Mouse (Mus musculus) heart, embryonic 14.5 days (tissue): Measurements from ENCODE around the gene C1ql3. TPM values are rescaled to one million over a fixed set of nuclear protein-coding genes. Genes with fewer than 3 reads are reported as not detected.

ENCODE experiments used
- ATAC-seq: fragments of 200-750 bp; cut with Nextera tagmentation; 2 replicates; pipeline ENCODE4 v1.8.0; 2017; ENCODE audit warnings: low read depth, moderate TSS enrichment; ENCODE audit not compliant: insufficient number of reproducible peaks, insufficient read depth, low FRiP score
- H3K27ac ChIP-seq, 2 experiments: fragments of 200-500 bp in 1 of 2; fragments of 300-500 bp in 1 of 2; sonication (generic) in 1 of 2; replicated peaks in 1 of 2; 2 replicates each; pipeline ENCODE4 v1.5.1; 2012 to 2014; ENCODE audit warnings: low read depth in 2 of 2, low read length in 2 of 2, control low read depth in 1 of 2, mild to moderate bottlenecking in 1 of 2, mixed read lengths in 1 of 2; ENCODE audit not compliant: control insufficient read depth in 1 of 2, insufficient read depth in 1 of 2
- H3K27me3 ChIP-seq: fragments of 300-500 bp; sonication (generic); 2 replicates; pipeline ENCODE4 v1.6.1; 2014; ENCODE audit warnings: mild to moderate bottlenecking, low read length, control low read depth; ENCODE audit not compliant: control insufficient read depth, insufficient read depth
- H3K36me3 ChIP-seq: fragments of 300-500 bp; sonication (generic); 2 replicates; pipeline ENCODE4 v1.6.1; 2014; ENCODE audit warnings: mild to moderate bottlenecking, control low read depth, low read length, mixed read lengths; ENCODE audit not compliant: control insufficient read depth, insufficient read depth
- H3K4me1 ChIP-seq, 2 experiments: fragments of 200-500 bp in 1 of 2; fragments of 300-500 bp in 1 of 2; sonication (generic) in 1 of 2; 2 replicates each; pipeline ENCODE4 v1.6.1; 2012 to 2014; ENCODE audit warnings: low read length in 2 of 2, control low read depth in 1 of 2, mixed read lengths in 1 of 2; ENCODE audit not compliant: control insufficient read depth in 2 of 2, insufficient read depth in 2 of 2
- H3K4me2 ChIP-seq: fragments of 300-500 bp; sonication (generic); 2 replicates; pipeline ENCODE4 v1.6.1; 2014; ENCODE audit warnings: mild to moderate bottlenecking, low read length
- H3K4me3 ChIP-seq, 2 experiments: fragments of 200-500 bp in 1 of 2; fragments of 300-500 bp in 1 of 2; sonication (generic) in 1 of 2; 2 replicates each; pipeline ENCODE4 v1.5.1; 2012 to 2014; ENCODE audit warnings: low read length in 2 of 2, mild to moderate bottlenecking in 2 of 2, control low read depth in 1 of 2, low read depth in 1 of 2, moderate library complexity in 1 of 2; ENCODE audit not compliant: control insufficient read depth in 1 of 2, insufficient read depth in 1 of 2
- H3K9ac ChIP-seq: fragments of 300-500 bp; sonication (generic); 2 replicates; pipeline ENCODE4 v1.6.1; 2014; ENCODE audit warnings: mild to moderate bottlenecking, low read length
- H3K9me3 ChIP-seq: fragments of 300-500 bp; sonication (generic); 2 replicates; pipeline ENCODE4 v1.6.1; 2016; ENCODE audit warnings: low read length, control low read depth; ENCODE audit not compliant: control insufficient read depth
- WGBS: fragments of 180-500 bp; shearing (Covaris S2); extraction: QIAGEN DNeasy Blood & Tissue Kit; methylation state at CpG from one replicate; pipeline ENCODE4 v1.1.7; 2014; 5-methylcytosine and 5-hydroxymethylcytosine counted together
- polyA plus RNA-seq: library from polyadenylated mRNA; unstranded; fragments of >200 nt; fragmentation: Nextera tagmentation; extraction: Ambion mirVana; gene quantifications from 2 replicates; pipeline ENCODE4 v1.2.1, GENCODE M21; 2014

The C1ql3 gene
- 1.5 and 1.8 TPM in 2 replicates for polyA plus RNA-seq

DNA sequence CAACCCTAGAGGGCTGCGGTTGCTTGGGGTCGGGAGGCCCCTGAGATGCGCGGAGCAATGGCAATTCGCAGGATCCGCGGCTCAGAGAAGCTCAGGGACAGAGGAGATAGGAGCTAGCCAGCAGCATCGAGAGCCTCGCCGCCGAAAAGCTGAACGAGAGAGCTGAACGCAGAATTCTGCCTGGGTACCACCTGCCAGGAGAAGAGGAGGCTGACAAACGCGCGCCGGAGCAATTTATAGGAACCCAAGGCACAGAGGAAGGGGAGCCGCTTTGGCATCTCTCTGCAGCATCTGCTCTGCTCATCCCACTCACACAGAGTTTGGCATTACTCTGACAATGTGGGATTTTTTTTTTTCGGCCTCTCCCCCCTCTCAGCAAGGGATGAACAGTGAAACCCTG, at the start of gene C1ql3:
C1ql3 (minus strand) TSS at position 335 of the 400 bp plus-strand sequence.
- ATAC-seq = no peak
- H3K4me2 ChIP-seq = peak within 1 kb of the TSS; percentile 100
- H3K4me1 ChIP-seq = peaks cover 11 to 16% of the 10 kb centered on the region in 2 experiments
- 3% methylated on average over 19 of the region's 19 CpGs for WGBS
- H3K4me3 ChIP-seq = peak within 1 kb of the TSS; percentile 52 to 64
- no peaks in the 10 kb centered on the region for H3K36me3 ChIP-seq
- H3K9ac ChIP-seq = peak within 1 kb of the TSS; percentile 73
- peaks cover 18% of the 10 kb centered on the region for H3K27me3 ChIP-seq
- no peaks in the 10 kb centered on the region for H3K9me3 ChIP-seq
- H3K27ac ChIP-seq = no peak within 1 kb of the TSS

DNA sequence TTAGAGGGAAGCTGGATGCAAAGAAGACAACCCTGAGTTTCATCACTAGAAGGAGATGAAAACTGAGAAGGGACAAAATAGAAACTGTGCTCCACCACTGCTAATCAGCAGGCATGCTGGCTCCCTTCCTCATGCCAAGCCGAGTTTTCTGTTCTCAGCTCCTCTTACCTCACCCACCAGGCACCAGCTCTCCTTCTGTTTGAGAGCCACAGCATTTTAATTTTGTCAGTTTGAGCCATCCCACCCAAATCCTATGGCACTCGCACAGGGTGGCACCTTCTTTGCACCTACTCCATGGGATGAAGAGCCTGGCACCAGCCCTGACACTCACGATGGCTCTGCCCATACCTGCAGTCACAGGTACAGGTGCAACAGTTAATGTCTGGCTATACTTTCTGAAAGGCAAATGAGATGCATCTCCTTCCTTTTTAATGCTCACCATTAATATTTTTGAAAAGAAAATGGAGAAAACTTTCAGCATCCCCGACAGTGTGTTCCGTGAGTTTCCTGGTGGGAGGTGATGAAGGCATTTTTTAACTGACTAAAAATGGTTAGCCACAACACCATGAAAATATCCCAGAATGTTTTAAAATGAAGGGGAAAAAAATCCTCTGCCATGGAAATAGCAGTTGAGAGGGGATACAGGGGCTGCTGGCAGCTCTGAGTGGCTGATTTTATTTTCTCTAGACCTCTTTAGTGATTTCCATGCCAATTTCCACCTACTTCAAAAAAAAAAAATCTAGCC, 49.0 kb upstream of the C1ql3 start:
- no peak overlapping the region for H3K4me2 ChIP-seq
- no peaks in the 10 kb centered on the region for H3K9me3 ChIP-seq
- no peak for ATAC-seq
- H3K36me3 ChIP-seq = no peaks in the 10 kb centered on the region
- no peaks in the 10 kb centered on the region for H3K4me1 ChIP-seq
- H3K4me3 ChIP-seq = no peak overlapping the region
- no peak overlapping the region for H3K9ac ChIP-seq
- H3K27ac ChIP-seq = no peak overlapping the region
- WGBS = 81% methylated on average over 5 of the region's 5 CpGs
- H3K27me3 ChIP-seq = no peaks in the 10 kb centered on the region

DNA sequence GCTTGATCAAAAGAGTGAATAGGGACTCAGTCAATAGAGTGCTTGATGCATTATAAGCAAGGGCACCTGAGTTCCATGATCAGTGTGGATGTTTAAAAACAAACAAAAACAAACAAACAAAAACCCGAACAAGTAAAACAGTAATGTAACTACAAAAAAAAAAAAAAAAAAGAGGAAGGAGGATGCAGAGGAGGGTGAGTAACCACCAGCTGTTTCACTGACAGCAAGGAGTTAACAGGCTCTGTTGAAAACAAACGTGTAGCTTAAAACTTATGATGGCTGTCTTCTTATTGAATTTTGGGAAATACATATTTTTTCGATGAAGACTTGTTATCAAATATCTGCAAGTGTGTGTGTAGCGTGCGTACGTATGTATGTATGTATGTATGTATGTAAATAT, 37.0 kb upstream of the C1ql3 start:
- H3K27me3 ChIP-seq = no peaks in the 10 kb centered on the region
- H3K27ac ChIP-seq = no peak overlapping the region
- H3K36me3 ChIP-seq = no peaks in the 10 kb centered on the region
- H3K9me3 ChIP-seq = no peaks in the 10 kb centered on the region
- H3K4me1 ChIP-seq = no peaks in the 10 kb centered on the region
- no peak overlapping the region for H3K9ac ChIP-seq
- ATAC-seq = no peak
- H3K4me2 ChIP-seq = no peak overlapping the region
- H3K4me3 ChIP-seq = no peak overlapping the region
- 80% methylated on average over 6 of the region's 6 CpGs for WGBS

DNA sequence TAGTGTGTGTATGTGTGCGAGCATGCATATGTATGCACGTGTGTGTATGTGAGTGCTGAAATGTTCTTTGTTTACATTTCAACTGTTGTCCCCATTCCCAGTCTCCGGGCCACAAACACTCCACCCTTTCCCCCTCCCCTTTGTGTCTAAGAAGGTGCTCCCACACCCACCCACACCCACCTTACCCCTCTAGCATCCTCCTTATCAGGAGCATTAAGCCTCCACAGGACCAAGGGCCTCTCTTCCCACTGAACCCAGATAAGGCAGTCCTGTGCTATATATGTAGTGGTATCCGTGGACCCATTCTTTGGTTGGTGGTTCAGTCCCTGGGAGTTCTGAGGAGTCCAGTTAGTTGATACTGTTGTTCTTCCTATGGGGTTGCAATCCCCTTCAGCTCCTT, 32.9 kb upstream of the C1ql3 start:
- Histone ChIP-seq H3K27ac (no peak overlapping the region), H3K4me1 (no peaks in the 10 kb centered on the region), H3K9ac (no peak overlapping the region), H3K4me2 (no peak overlapping the region), H3K4me3 (no peak overlapping the region), H3K36me3 (no peaks in the 10 kb centered on the region), H3K27me3 (no peaks in the 10 kb centered on the region), H3K9me3 (no peaks in the 10 kb centered on the region)
- ATAC-seq = no peak
- WGBS = 84% methylated on average over 4 of the region's 4 CpGs

DNA sequence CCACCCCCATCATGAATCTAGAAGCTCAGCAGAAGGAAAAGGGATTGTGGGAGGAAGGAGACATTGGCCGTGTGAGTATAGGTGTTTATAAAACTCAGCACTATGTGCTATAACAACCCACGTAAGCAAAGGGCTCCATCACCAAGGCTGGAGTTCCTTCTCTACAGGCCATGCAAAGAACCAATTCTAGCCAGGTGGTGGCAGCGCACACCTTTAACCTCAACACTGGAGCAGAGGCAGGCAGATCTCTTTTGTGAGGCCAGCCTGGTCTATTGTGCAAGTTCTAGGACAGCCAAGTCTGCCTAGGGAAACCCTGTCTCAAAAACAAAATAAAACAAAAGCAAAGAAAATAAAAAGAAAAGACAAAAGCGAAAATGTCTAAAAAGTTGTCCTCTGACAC, 28.2 kb upstream of the C1ql3 start:
- no peak for ATAC-seq
- no peaks in the 10 kb centered on the region for H3K4me1 ChIP-seq
- H3K9me3 ChIP-seq = no peaks in the 10 kb centered on the region
- WGBS = 88% methylated on average over 4 of the region's 4 CpGs
- H3K9ac ChIP-seq = no peak overlapping the region
- no peaks in the 10 kb centered on the region for H3K27me3 ChIP-seq
- no peak overlapping the region for H3K4me2 ChIP-seq
- no peak overlapping the region for H3K4me3 ChIP-seq
- no peaks in the 10 kb centered on the region for H3K36me3 ChIP-seq
- H3K27ac ChIP-seq = no peak overlapping the region

DNA sequence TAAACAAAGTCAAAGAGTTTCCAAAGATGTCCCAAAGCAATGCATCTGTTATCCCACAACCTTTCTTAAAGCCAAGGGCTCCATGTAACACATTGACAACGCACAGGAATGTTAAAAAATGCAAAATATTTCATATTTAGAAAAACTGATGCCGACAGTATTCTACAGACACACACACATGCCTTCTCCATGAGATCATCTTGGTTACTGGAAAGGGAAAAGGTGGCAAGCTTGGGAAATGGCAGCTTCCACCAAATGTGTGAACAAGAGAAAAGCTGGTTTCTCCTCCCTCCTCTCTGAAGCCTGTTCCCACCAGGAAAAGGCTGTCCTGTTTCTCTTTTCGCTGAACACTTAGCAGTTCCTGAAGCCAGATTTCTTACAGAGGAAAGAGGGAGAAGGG, 27.2 kb upstream of the C1ql3 start:
- Histone ChIP-seq H3K4me1 (no peaks in the 10 kb centered on the region), H3K27me3 (no peaks in the 10 kb centered on the region), H3K9ac (no peak overlapping the region), H3K36me3 (no peaks in the 10 kb centered on the region), H3K4me2 (no peak overlapping the region), H3K4me3 (no peak overlapping the region), H3K9me3 (no peaks in the 10 kb centered on the region), H3K27ac (no peak overlapping the region)
- 59% methylated on average over 3 of the region's 3 CpGs for WGBS
- no peak for ATAC-seq

DNA sequence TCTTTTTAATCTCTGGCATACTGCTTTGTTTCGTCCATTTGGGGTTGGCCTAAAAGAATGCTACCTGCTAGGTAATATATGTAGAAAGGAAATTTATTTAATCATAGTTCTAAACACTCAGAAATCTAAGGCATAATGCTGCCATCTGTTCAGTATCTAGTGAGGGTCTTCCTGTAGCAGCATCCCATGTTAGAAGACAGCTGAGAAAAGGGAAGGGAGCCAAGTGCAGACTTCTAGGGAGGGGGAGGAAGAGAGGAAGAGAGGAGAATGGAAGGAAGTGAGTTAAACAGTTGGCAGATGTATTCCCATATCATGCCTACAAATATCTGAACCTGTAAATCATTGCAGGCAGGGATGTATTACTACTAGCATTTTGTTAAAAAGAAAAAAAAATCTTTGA, 7.3 kb upstream of the C1ql3 start:
- no peak overlapping the region for H3K4me2 ChIP-seq
- no peak overlapping the region for H3K4me3 ChIP-seq
- 77% methylated on average over 1 of the region's 1 CpGs for WGBS
- no peak for ATAC-seq
- no peaks in the 10 kb centered on the region for H3K9me3 ChIP-seq
- H3K27ac ChIP-seq = no peak overlapping the region
- H3K27me3 ChIP-seq = no peaks in the 10 kb centered on the region
- no peaks in the 10 kb centered on the region for H3K36me3 ChIP-seq
- no peaks in the 10 kb centered on the region for H3K4me1 ChIP-seq
- H3K9ac ChIP-seq = no peak overlapping the region

DNA sequence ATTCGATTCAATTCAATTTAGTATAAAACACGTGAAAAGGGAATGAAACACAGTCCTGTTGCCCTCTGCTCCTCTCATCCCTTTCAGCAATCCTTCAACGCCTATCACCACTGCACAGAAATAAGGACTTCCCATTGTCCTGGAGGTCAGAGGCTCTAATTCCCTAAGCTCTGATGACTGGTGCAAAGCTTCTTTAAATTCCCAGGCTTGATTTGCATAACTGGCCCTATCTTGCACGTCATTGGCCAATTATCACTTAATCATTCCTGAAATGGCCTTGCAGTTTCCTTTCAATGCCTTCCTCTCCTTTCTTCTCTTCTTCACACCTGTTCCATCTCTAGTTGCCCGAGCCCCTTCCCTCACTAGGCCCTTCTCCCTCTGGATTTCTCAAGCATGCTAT, 6.8 kb upstream of the C1ql3 start:
- ATAC-seq = no peak
- no peaks in the 10 kb centered on the region for H3K36me3 ChIP-seq
- H3K9me3 ChIP-seq = no peaks in the 10 kb centered on the region
- no peak overlapping the region for H3K4me2 ChIP-seq
- no peak overlapping the region for H3K4me3 ChIP-seq
- H3K9ac ChIP-seq = no peak overlapping the region
- H3K27me3 ChIP-seq = no peaks in the 10 kb centered on the region
- 45% methylated on average over 5 of the region's 5 CpGs for WGBS
- no peak overlapping the region for H3K27ac ChIP-seq
- H3K4me1 ChIP-seq = no peaks in the 10 kb centered on the region
